In the genomic region with DNA sequence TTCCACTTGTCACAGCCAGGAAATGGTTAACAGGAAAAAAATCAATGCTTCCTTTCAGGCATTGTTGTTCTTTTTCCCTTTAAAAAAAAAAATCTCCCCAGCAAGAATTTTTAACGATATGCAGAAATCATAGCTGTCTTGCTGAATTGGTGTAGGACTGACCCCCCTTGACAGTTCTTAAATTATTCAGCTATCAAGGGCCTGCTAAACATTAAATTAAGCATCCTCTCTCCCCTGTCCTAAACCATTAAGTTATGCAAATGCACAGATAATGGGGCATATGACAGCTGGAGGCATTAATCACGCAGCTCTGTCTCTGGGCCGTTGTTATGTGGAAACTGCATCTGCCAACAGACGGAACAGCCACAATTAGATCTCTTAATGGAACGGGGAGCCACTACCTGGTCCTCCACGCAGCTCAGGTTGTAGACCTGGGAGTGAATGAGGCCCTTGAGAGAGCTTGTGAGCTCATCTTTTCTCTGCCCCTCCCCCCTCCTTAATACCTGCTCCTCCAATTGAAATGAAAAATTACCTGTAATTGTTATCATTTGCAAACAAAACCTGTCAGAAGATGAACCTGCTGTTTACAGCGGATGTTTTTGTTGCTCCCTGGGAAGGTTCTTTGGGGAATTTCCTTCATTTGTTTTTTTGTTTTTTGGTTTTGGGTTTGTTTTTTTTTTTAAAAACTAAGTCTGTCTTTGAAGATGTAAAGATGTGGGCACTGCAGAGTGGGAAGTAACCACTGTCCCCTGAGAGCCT, we compare ENCODE assay signal across 10 mouse cellular contexts.
DNase-seq lines count a peak whose midpoint lies in the region; ATAC-seq and TF ChIP-seq lines count a peak whose summit lies in the region.
"Had no signal": no experiment of that assay in that cellular context is flagged by ENCODE, and none has a peak within 500 bp of the region (broad histone marks: within the 10 kb centered on the region; RNA-seq: fewer than 3 reads in every experiment).

No protein-coding gene starts in this region.

- H3K27me3 ChIP-seq in megakaryocyte, embryonic 14.5 days (replicated peaks), result peaks cover 9% of the 10 kb centered on the region
- H3K27me3 ChIP-seq in hindbrain, postnatal 0 days (ENCODE audit: insufficient read depth, low read length), result no peaks in the 10 kb centered on the region
- no peaks in the 10 kb centered on the region for H3K27me3 ChIP-seq in neural tube, embryonic 15.5 days (replicated peaks)
- H3K27me3 ChIP-seq: embryonic facial prominence, embryonic 13.5 days had no signal

- H3K9ac ChIP-seq in hindbrain, postnatal 0 days (replicated peaks; ENCODE audit: low read length), result no peak overlapping the region
- no peak overlapping the region for H3K9ac ChIP-seq in neural tube, embryonic 15.5 days (replicated peaks)
- H3K9ac ChIP-seq: embryonic facial prominence, embryonic 13.5 days had no signal

- no peak for DNase-seq in cerebellum, adult 8-10 months
- DNase-seq in hindbrain, postnatal 0 days (ENCODE audit: low spot score), result peak; percentile 79
- no peak for DNase-seq in thymus, postnatal 0 days (ENCODE audit: low spot score)
- no peak for DNase-seq in heart, adult 18-20 months

- 6% methylated on average over 7 of the region's 7 CpGs for WGBS in hindbrain, postnatal 0 days
- 2% methylated on average over 7 of the region's 7 CpGs for WGBS in neural tube, embryonic 15.5 days

- peaks cover 5% of the 10 kb centered on the region; the same call in 1 of the 2 replicates for H3K9me3 ChIP-seq in megakaryocyte, embryonic 14.5 days
- no peaks in the 10 kb centered on the region for H3K9me3 ChIP-seq in hindbrain, postnatal 0 days (ENCODE audit: low read length)
- H3K9me3 ChIP-seq in neural tube, embryonic 15.5 days (replicated peaks), result no peaks in the 10 kb centered on the region
- H3K9me3 ChIP-seq: embryonic facial prominence, embryonic 13.5 days had no signal

- TF ChIP-seq CTCF in hindbrain, postnatal 0 days (IDR thresholded peaks at IDR 0.05; ENCODE audit: low read depth), result no peak

- H3K27ac ChIP-seq in hindbrain, postnatal 0 days, result 0 out of 2 replicates have a peak overlapping the region, but pooled peaks have one; percentile 27
- H3K27ac ChIP-seq in neural tube, embryonic 15.5 days (replicated peaks), result peak overlapping the region; percentile 67
- H3K27ac ChIP-seq: embryonic facial prominence, embryonic 13.5 days; macrophage had no signal

- H3K4me1 ChIP-seq in megakaryocyte, embryonic 14.5 days, result peaks cover 21% of the 10 kb centered on the region
- H3K4me1 ChIP-seq in hindbrain, postnatal 0 days (ENCODE audit: insufficient read depth, low read length), result peaks cover 9% of the 10 kb centered on the region
- H3K4me1 ChIP-seq in neural tube, embryonic 15.5 days, result peaks cover 27% of the 10 kb centered on the region
- H3K4me1 ChIP-seq: embryonic facial prominence, embryonic 13.5 days had no signal

- H3K4me2 ChIP-seq in hindbrain, postnatal 0 days (ENCODE audit: low read depth, low read length), result peak overlapping the region; percentile 14; the same call in 1 of the 2 replicates
- H3K4me2 ChIP-seq in neural tube, embryonic 15.5 days, result peak overlapping the region; percentile 39
- H3K4me2 ChIP-seq: embryonic facial prominence, embryonic 13.5 days had no signal

- H3K4me3 ChIP-seq in megakaryocyte, embryonic 14.5 days (replicated peaks), result peak overlapping the region; percentile 12
- H3K4me3 ChIP-seq in hindbrain, postnatal 0 days (ENCODE audit: low read length), result no peak overlapping the region
- no peak overlapping the region for H3K4me3 ChIP-seq in neural tube, embryonic 15.5 days (replicated peaks)
- H3K4me3 ChIP-seq: embryonic facial prominence, embryonic 13.5 days had no signal

- ATAC-seq in cerebellum, adult (ENCODE audit: insufficient number of reproducible peaks, low FRiP score, low TSS enrichment), result 0 out of 2 replicates have a peak, but pooled peaks have one; percentile 36
- no peak for ATAC-seq in megakaryocyte, adult 5-6 weeks (ENCODE audit: poor library complexity, severe bottlenecking)
- peak; percentile 78 for ATAC-seq in hindbrain, postnatal 0 days
- ATAC-seq in neural tube, embryonic 15.5 days (ENCODE audit: low FRiP score), result peak; percentile 89

- H3K36me3 ChIP-seq in megakaryocyte, embryonic 14.5 days (replicated peaks; ENCODE audit: low read length), result no peaks in the 10 kb centered on the region
- H3K36me3 ChIP-seq in hindbrain, postnatal 0 days (ENCODE audit: insufficient read depth, low read length), result no peaks in the 10 kb centered on the region
- no peaks in the 10 kb centered on the region for H3K36me3 ChIP-seq in neural tube, embryonic 15.5 days
- H3K36me3 ChIP-seq: embryonic facial prominence, embryonic 13.5 days had no signal
